Mouse (Mus musculus): ENCODE results near the gene Tnks2. TPM values are rescaled to one million over a fixed set of nuclear protein-coding genes. Genes with fewer than 3 reads are reported as not detected.

Tnks2 gene
- polyA plus RNA-seq, 1 experiment from 2014 or later: 13.9 TPM

- H3K4me1 ChIP-seq (replicated peaks; ENCODE audit: control insufficient read depth, insufficient read depth): no peaks in the 10 kb centered on the region
- H3K27ac ChIP-seq (replicated peaks): no peak overlapping the region
- 67% methylated on average over 5 of the region's 5 CpGs for WGBS
- DNase-seq (ENCODE audit: low spot score) (peak; percentile 27), ATAC-seq (ENCODE audit: low FRiP score, low TSS enrichment) (0 out of 2 replicates have a peak, but pooled peaks have one; percentile 29)
- peaks cover 13% of the 10 kb centered on the region; the same call in 1 of the 2 replicates for H3K36me3 ChIP-seq (ENCODE audit: control insufficient read depth, insufficient read depth, low read length)
- no peak overlapping the region for H3K9ac ChIP-seq (ENCODE audit: low read length)
- no peak overlapping the region for H3K4me2 ChIP-seq (replicated peaks; ENCODE audit: low read depth)
- H3K27me3 ChIP-seq (ENCODE audit: control insufficient read depth, insufficient read depth, low read length): no peaks in the 10 kb centered on the region
- no peak for TF ChIP-seq CTCF (IDR thresholded peaks at IDR 0.05; ENCODE audit: low read depth)
- no peak for TF ChIP-seq EP300 (optimal IDR thresholded peaks at IDR 0.05)
- no peaks in the 10 kb centered on the region for H3K9me3 ChIP-seq (ENCODE audit: control insufficient read depth, low read length)
- H3K4me3 ChIP-seq (ENCODE audit: low read depth, low read length): no peak overlapping the region
Observed at GRCm38 (mm10) chr19:36845924-36846323, 11.9 kb downstream of the Tnks2 start.

DNA sequence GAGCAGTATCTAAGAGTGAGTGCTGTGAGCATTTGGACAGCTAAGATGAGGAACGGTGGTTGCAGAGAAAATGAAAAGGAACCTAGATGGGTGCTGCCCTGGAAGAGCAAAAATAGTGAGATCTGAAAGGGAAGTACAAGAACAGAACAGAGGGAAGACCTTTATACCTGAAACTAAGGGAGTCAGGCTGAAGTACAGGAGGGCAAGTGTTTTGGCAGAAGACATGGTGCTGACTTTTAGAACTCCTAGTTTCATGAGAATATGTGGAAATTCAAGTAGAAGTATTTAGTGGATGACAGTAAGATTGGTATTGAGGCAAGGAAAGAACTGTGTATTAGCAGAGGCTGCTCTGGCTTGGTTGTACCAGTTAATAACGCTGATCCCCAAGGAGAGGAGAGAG, 19.8 kb downstream of the Tnks2 start:
- TF ChIP-seq CTCF (IDR thresholded peaks at IDR 0.05; ENCODE audit: low read depth) (no peak), EP300 (optimal IDR thresholded peaks at IDR 0.05) (no peak)
- H3K9me3 ChIP-seq (ENCODE audit: control insufficient read depth, low read length): no peaks in the 10 kb centered on the region
- no peaks in the 10 kb centered on the region for H3K4me1 ChIP-seq (replicated peaks; ENCODE audit: control insufficient read depth, insufficient read depth)
- H3K27ac ChIP-seq (replicated peaks): no peak overlapping the region
- no peak for DNase-seq (ENCODE audit: low spot score)
- H3K9ac ChIP-seq (ENCODE audit: low read length): no peak overlapping the region
- 94% methylated on average over 2 of the region's 2 CpGs for WGBS
- H3K27me3 ChIP-seq (ENCODE audit: control insufficient read depth, insufficient read depth, low read length): no peaks in the 10 kb centered on the region
- peaks cover 19% of the 10 kb centered on the region; the same call in 1 of the 2 replicates for H3K36me3 ChIP-seq (ENCODE audit: control insufficient read depth, insufficient read depth, low read length)
- no peak overlapping the region for H3K4me3 ChIP-seq (ENCODE audit: low read depth, low read length)
- H3K4me2 ChIP-seq (replicated peaks; ENCODE audit: low read depth): no peak overlapping the region
- ATAC-seq (ENCODE audit: low FRiP score, low TSS enrichment): no peak

GRCm38 (mm10) chr19:36857851-36858250, 23.8 kb downstream of the Tnks2 start:
- Histone ChIP-seq H3K27ac (replicated peaks) (no peak overlapping the region), H3K9ac (ENCODE audit: low read length) (no peak overlapping the region), H3K4me1 (replicated peaks; ENCODE audit: control insufficient read depth, insufficient read depth) (no peaks in the 10 kb centered on the region), H3K4me3 (ENCODE audit: low read depth, low read length) (no peak overlapping the region), H3K27me3 (ENCODE audit: control insufficient read depth, insufficient read depth, low read length) (no peaks in the 10 kb centered on the region), H3K4me2 (replicated peaks; ENCODE audit: low read depth) (no peak overlapping the region), H3K36me3 (ENCODE audit: control insufficient read depth, insufficient read depth, low read length) (peaks cover 21% of the 10 kb centered on the region; the same call in 1 of the 2 replicates), H3K9me3 (ENCODE audit: control insufficient read depth, low read length) (no peaks in the 10 kb centered on the region)
- ATAC-seq (ENCODE audit: low FRiP score, low TSS enrichment) (no peak), DNase-seq (ENCODE audit: low spot score) (no peak)
- no peak for TF ChIP-seq EP300 (optimal IDR thresholded peaks at IDR 0.05)
- TF ChIP-seq CTCF (IDR thresholded peaks at IDR 0.05; ENCODE audit: low read depth): no peak
- 89% methylated on average over 9 of the region's 9 CpGs for WGBS

DNA sequence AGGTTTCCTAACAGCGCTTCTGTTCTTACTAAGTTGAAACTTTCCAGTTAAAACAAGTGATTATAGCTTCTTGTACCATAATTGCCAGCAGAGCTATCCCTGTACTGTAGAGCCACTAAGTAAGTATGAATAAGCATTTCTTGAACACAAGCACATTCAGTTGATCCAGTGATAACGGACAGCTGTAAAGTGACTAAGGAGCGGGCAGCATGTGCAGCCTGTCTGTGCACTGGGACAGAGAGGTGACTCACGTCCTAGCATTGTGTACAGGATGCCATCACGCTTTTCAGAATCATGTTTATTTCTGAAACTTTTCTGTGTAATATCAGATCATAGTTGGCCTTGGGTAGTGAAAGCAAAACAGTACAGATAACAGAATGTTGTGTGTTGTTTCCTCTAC, 26.4 kb downstream of the Tnks2 start:
- H3K9ac ChIP-seq (ENCODE audit: low read length): no peak overlapping the region
- H3K4me3 ChIP-seq (ENCODE audit: low read depth, low read length): no peak overlapping the region
- no peaks in the 10 kb centered on the region for H3K27me3 ChIP-seq (ENCODE audit: control insufficient read depth, insufficient read depth, low read length)
- DNase-seq (ENCODE audit: low spot score) (no peak), ATAC-seq (ENCODE audit: low FRiP score, low TSS enrichment) (no peak)
- TF ChIP-seq CTCF (IDR thresholded peaks at IDR 0.05; ENCODE audit: low read depth): no peak
- TF ChIP-seq EP300 (optimal IDR thresholded peaks at IDR 0.05): no peak
- 85% methylated on average over 5 of the region's 5 CpGs for WGBS
- no peak overlapping the region for H3K4me2 ChIP-seq (replicated peaks; ENCODE audit: low read depth)
- H3K27ac ChIP-seq (replicated peaks): no peak overlapping the region
- H3K9me3 ChIP-seq (ENCODE audit: control insufficient read depth, low read length): no peaks in the 10 kb centered on the region
- 0 out of 2 replicates have a peak, but pooled peaks cover 24% of the 10 kb centered on the region for H3K36me3 ChIP-seq (ENCODE audit: control insufficient read depth, insufficient read depth, low read length)
- no peaks in the 10 kb centered on the region for H3K4me1 ChIP-seq (replicated peaks; ENCODE audit: control insufficient read depth, insufficient read depth)

GRCm38 (mm10) chr19:36865905-36866304, 31.9 kb downstream of the Tnks2 start:
- no peaks in the 10 kb centered on the region for H3K9me3 ChIP-seq (ENCODE audit: control insufficient read depth, low read length)
- H3K4me3 ChIP-seq (ENCODE audit: low read depth, low read length): no peak overlapping the region
- peaks cover 22% of the 10 kb centered on the region; the same call in 1 of the 2 replicates for H3K36me3 ChIP-seq (ENCODE audit: control insufficient read depth, insufficient read depth, low read length)
- no peaks in the 10 kb centered on the region for H3K27me3 ChIP-seq (ENCODE audit: control insufficient read depth, insufficient read depth, low read length)
- H3K9ac ChIP-seq (ENCODE audit: low read length): no peak overlapping the region
- ATAC-seq (ENCODE audit: low FRiP score, low TSS enrichment) (no peak), DNase-seq (ENCODE audit: low spot score) (no peak)
- no peaks in the 10 kb centered on the region for H3K4me1 ChIP-seq (replicated peaks; ENCODE audit: control insufficient read depth, insufficient read depth)
- no peak for TF ChIP-seq EP300 (optimal IDR thresholded peaks at IDR 0.05)
- TF ChIP-seq CTCF (IDR thresholded peaks at IDR 0.05; ENCODE audit: low read depth): no peak
- no peak overlapping the region for H3K27ac ChIP-seq (replicated peaks)
- no peak overlapping the region for H3K4me2 ChIP-seq (replicated peaks; ENCODE audit: low read depth)
- WGBS: 85% methylated on average over 5 of the region's 5 CpGs

DNA sequence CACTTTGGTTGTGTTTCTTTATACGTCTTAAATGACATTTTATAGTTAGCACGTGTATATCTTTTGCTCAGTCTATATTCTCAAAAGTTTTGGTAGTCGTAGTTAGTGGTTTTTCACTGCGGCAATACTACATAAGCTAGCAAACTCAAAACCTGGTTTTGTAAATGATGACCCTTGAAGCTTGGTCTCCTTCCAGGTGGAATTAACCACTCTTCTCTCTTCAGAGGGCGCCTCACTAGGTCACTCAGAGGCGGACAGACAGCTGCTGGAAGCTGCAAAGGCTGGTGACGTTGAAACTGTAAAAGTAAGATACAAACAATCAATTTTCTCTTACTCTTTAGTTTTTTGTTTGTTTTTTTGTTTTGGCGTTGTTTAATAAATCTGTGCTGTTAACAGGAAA, 33.4 kb downstream of the Tnks2 start:
- Histone ChIP-seq H3K4me3 (ENCODE audit: low read depth, low read length) (no peak overlapping the region), H3K4me2 (replicated peaks; ENCODE audit: low read depth) (no peak overlapping the region), H3K4me1 (replicated peaks; ENCODE audit: control insufficient read depth, insufficient read depth) (no peaks in the 10 kb centered on the region), H3K9me3 (ENCODE audit: control insufficient read depth, low read length) (no peaks in the 10 kb centered on the region), H3K27ac (replicated peaks) (no peak overlapping the region), H3K36me3 (ENCODE audit: control insufficient read depth, insufficient read depth, low read length) (peaks cover 23% of the 10 kb centered on the region; the same call in 1 of the 2 replicates), H3K9ac (ENCODE audit: low read length) (no peak overlapping the region), H3K27me3 (ENCODE audit: control insufficient read depth, insufficient read depth, low read length) (no peaks in the 10 kb centered on the region)
- TF ChIP-seq EP300 (optimal IDR thresholded peaks at IDR 0.05) (no peak), CTCF (IDR thresholded peaks at IDR 0.05; ENCODE audit: low read depth) (no peak)
- DNase-seq (ENCODE audit: low spot score) (no peak), ATAC-seq (ENCODE audit: low FRiP score, low TSS enrichment) (no peak)
- 84% methylated on average over 8 of the region's 8 CpGs for WGBS
